In the genomic region with DNA sequence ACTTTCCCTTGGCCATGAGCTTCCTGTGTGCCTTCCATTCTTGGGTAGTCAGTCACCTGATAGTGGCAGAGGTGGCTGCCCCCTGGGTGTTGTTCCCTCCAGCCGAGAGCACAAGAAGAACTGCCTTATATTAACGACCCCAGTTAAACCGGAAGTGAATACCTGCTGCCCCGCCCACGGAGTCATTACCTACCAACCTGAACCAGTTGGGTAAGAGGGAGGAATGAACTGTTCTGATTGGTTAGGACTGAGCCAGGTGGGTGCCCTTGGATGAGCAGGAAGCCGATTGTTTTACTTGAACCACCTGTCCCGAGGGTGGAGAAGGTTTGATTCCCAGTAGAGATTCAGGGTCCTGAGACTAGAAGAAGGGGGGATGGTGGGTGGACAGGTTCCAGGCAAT, we compare ENCODE assay signal across 14 mouse cellular contexts. TPM values are rescaled to one million over a fixed set of nuclear protein-coding genes. Genes with fewer than 3 reads are reported as not detected.
A peak's percentile ranks its signal among the peaks of the same experiment; 100 is the strongest.
DNase-seq lines count a peak whose midpoint lies in the region; ATAC-seq and TF ChIP-seq lines count a peak whose summit lies in the region.
"Had no signal": no experiment of that assay in that cellular context is flagged by ENCODE, and none has a peak within 500 bp of the region (broad histone marks: within the 10 kb centered on the region; RNA-seq: fewer than 3 reads in every experiment).

No protein-coding gene starts in this region.

- H3K4me2 ChIP-seq in CH12.LX (ENCODE audit: insufficient read depth, low read depth, poor library complexity, severe bottlenecking) = no peak overlapping the region
- peak overlapping the region; percentile 27; the same call in 1 of the 2 replicates for H3K4me2 ChIP-seq in intestine, postnatal 0 days (replicated peaks; ENCODE audit: low read depth)
- H3K4me2 ChIP-seq: heart, embryonic 15.5 days; hindbrain, embryonic 12.5 days had no signal

- peaks cover 27% of the 10 kb centered on the region for H3K4me1 ChIP-seq in heart, embryonic 10.5 days
- peaks cover 22 to 47% of the 10 kb centered on the region in 2 experiments for H3K4me1 ChIP-seq in CH12.LX (ENCODE audit: control insufficient read depth in 1 of 2, insufficient read depth in 2 of 2)
- peaks cover 4% of the 10 kb centered on the region for H3K4me1 ChIP-seq in cortical plate, adult 2 months (ENCODE audit: control insufficient read depth, insufficient read depth, low read length)
- no peaks in the 10 kb centered on the region for H3K4me1 ChIP-seq in intestine, postnatal 0 days (replicated peaks; ENCODE audit: control insufficient read depth, insufficient read depth, low read length)

- H3K79me2 ChIP-seq in CH12.LX (replicated peaks; ENCODE audit: control insufficient read depth, extremely low read depth, insufficient read depth, poor library complexity, severe bottlenecking) = no peaks in the 10 kb centered on the region

- TF ChIP-seq RAD21 in CH12.LX (IDR thresholded peaks at IDR 0.05; ENCODE audit: low read depth, low read length) = no peak

- DNase-seq in heart, embryonic 10.5 days (ENCODE audit: low spot score) = no peak
- no peak for DNase-seq in heart, adult 9 months (ENCODE audit: low spot score in 2 of 2)
- no peak for DNase-seq in CH12.LX (ENCODE audit: extremely low read depth)
- DNase-seq in natural killer cell, adult 2 months (ENCODE audit: low spot score in 2 of 2) = no peak
- DNase-seq in frontal cortex, adult 2 months (ENCODE audit: extremely low spot score in 1 of 2, low spot score in 1 of 2) = no peak
- DNase-seq in thymus, postnatal 14 days = no peak
- DNase-seq: kidney, adult 2 months; spleen, adult 18-20 months had no signal

- no peaks in the 10 kb centered on the region for H3K36me3 ChIP-seq in heart, embryonic 10.5 days
- H3K36me3 ChIP-seq in CH12.LX (replicated peaks in 1 of 2; ENCODE audit: control insufficient read depth in 1 of 2, insufficient read depth in 1 of 2, low read length in 1 of 2) = no peaks in the 10 kb centered on the region
- H3K36me3 ChIP-seq in intestine, postnatal 0 days (ENCODE audit: control insufficient read depth, insufficient read depth) = no peaks in the 10 kb centered on the region
- H3K36me3 ChIP-seq: heart, embryonic 15.5 days; hindbrain, embryonic 12.5 days; midbrain, embryonic 10.5 days had no signal

- dilution Hi-C loops in CH12.LX (cut with MboI; ENCODE audit: extremely low pct_ligation_motif_present, extremely low pct_unique_long_range_greater_than_20kb, low sequenced_read_pairs) = no loop called here

- no peak for TF ChIP-seq CTCF in CH12.LX (conservative IDR thresholded peaks at IDR 0.05 in 1 of 2, IDR thresholded peaks at IDR 0.05 in 1 of 2; ENCODE audit: low read depth in 2 of 2, low read length in 2 of 2)
- TF ChIP-seq CTCF in cortical plate, adult 2 months (IDR thresholded peaks at IDR 0.05; ENCODE audit: extremely low read depth, insufficient read depth, low read length) = no peak
- no peak for TF ChIP-seq CTCF in intestine, postnatal 0 days (IDR thresholded peaks at IDR 0.05; ENCODE audit: low read depth)

- H3K27me3 ChIP-seq in heart, embryonic 10.5 days (ENCODE audit: insufficient read depth, poor library complexity, severe bottlenecking) = no peaks in the 10 kb centered on the region
- peaks cover 15% of the 10 kb centered on the region for H3K27me3 ChIP-seq in CH12.LX (replicated peaks)
- no peaks in the 10 kb centered on the region for H3K27me3 ChIP-seq in intestine, postnatal 0 days (replicated peaks; ENCODE audit: control insufficient read depth, insufficient read depth, low read length)
- H3K27me3 ChIP-seq: hindbrain, embryonic 12.5 days had no signal

- no peak overlapping the region for H3K4me3 ChIP-seq in heart, embryonic 10.5 days
- H3K4me3 ChIP-seq in CH12.LX (replicated peaks in 1 of 3; ENCODE audit: low read depth in 2 of 3, low read length in 2 of 3, poor library complexity in 1 of 3) = no peak overlapping the region
- no peak overlapping the region for H3K4me3 ChIP-seq in cortical plate, adult 2 months (ENCODE audit: insufficient read depth, low read length)
- H3K4me3 ChIP-seq in intestine, postnatal 0 days (ENCODE audit: low read depth, low read length) = no peak overlapping the region
- H3K4me3 ChIP-seq: heart, embryonic 15.5 days; hindbrain, embryonic 12.5 days; midbrain, embryonic 10.5 days had no signal

- 34% methylated on average over 7 of the region's 7 CpGs for WGBS in heart, embryonic 10.5 days
- 27% methylated on average over 7 of the region's 7 CpGs for WGBS in intestine, postnatal 0 days

- TF ChIP-seq POLR2A in CH12.LX (IDR thresholded peaks at IDR 0.05; ENCODE audit: low read depth, low read length) = no peak
- no peak for TF ChIP-seq POLR2A in cortical plate, adult 2 months (IDR thresholded peaks at IDR 0.05; ENCODE audit: extremely low read depth, insufficient read depth, low read length)

- no peak for TF ChIP-seq EP300 in CH12.LX (IDR thresholded peaks at IDR 0.05; ENCODE audit: low read length)

- peak; percentile 58 for ATAC-seq in intestine, postnatal 0 days
- ATAC-seq: activated CD4-positive, CD25-positive, alpha-beta regulatory T cell, adult 4 months had no signal

- H3K27ac ChIP-seq in heart, embryonic 10.5 days = peak overlapping the region; percentile 29; the same call in 1 of the 2 replicates
- no peak overlapping the region for H3K27ac ChIP-seq in CH12.LX (ENCODE audit: insufficient read depth, low read depth)
- peak overlapping the region; percentile 97 for H3K27ac ChIP-seq in cortical plate, adult 2 months (ENCODE audit: insufficient read depth, low read length)
- no peak overlapping the region for H3K27ac ChIP-seq in intestine, postnatal 0 days (ENCODE audit: low read depth, low read length)
- H3K27ac ChIP-seq: heart, embryonic 15.5 days; midbrain, embryonic 10.5 days had no signal

- no peaks in the 10 kb centered on the region for H3K9me3 ChIP-seq in heart, embryonic 10.5 days
- H3K9me3 ChIP-seq in CH12.LX (replicated peaks; ENCODE audit: low read length) = peaks cover 5% of the 10 kb centered on the region
- no peaks in the 10 kb centered on the region for H3K9me3 ChIP-seq in intestine, postnatal 0 days (ENCODE audit: control insufficient read depth)
- H3K9me3 ChIP-seq: heart, embryonic 15.5 days; hindbrain, embryonic 12.5 days; midbrain, embryonic 10.5 days had no signal

- H3K9ac ChIP-seq in CH12.LX (ENCODE audit: insufficient read depth, low read depth) = no peak overlapping the region
- H3K9ac ChIP-seq in intestine, postnatal 0 days (ENCODE audit: low read depth, low read length) = no peak overlapping the region
- H3K9ac ChIP-seq: heart, embryonic 15.5 days; hindbrain, embryonic 12.5 days had no signal

- in situ Hi-C loops in CH12.LX (cut with MboI; ENCODE audit: low pct_ligation_motif_present, low pct_unique_long_range_greater_than_20kb, low sequenced_read_pairs) = no loop called here

TF ChIP-seq in CH12.LX, 34 proteins besides CTCF, POLR2A, EP300 and RAD21:
- no peak for TF ChIP-seq IRF4 (IDR thresholded peaks at IDR 0.05; ENCODE audit: low read depth, low read length)
- 0 out of 2 replicates have a peak, but pooled peaks have one; percentile 12 for TF ChIP-seq ELF1 (IDR thresholded peaks at IDR 0.05; ENCODE audit: low read depth, low read length)
- no peak for TF ChIP-seq JUN (IDR thresholded peaks at IDR 0.05; ENCODE audit: insufficient read depth, low read depth, low read length)

RNA-seq across cellular contexts. Expression of a gene that starts 15.7 kb away (rescaled TPM):
- 6.5 and 7.3 TPM in 2 replicates for polyA plus RNA-seq in heart, embryonic 10.5 days (2016; fragmentation: Nextera tagmentation; extraction: Ambion mirVana)
- total RNA-seq in CH12.LX (2012; rRNA removed) (8.1 and 9.0 TPM in 2 replicates), CH12.LX (2014; rRNA removed) (4.1 and 5.1 TPM in 2 replicates)
- polyA plus RNA-seq in CH12.LX (2012; ENCODE audit: insufficient read length, low read depth) = 7.7 and 9.0 TPM in 2 replicates
- polyA plus RNA-seq in cortical plate, adult 2 months (2012; rRNA removed) = 35.1 and 37.1 TPM in 2 replicates
- polyA plus RNA-seq in intestine, postnatal 0 days (2015; fragmentation: Nextera tagmentation; extraction: Ambion mirVana) = 13.1 and 15.2 TPM in 2 replicates
- 30.0 and 31.2 TPM in 2 replicates for polyA plus RNA-seq in frontal cortex, adult 2 months (2012; rRNA removed)

Comparison
In these comparisons a context has a peak if more than half of its experiments do, and no peak if none do; other contexts are left out.
1. H3K27ac ChIP-seq: peak in heart, embryonic 10.5 days (single experiment) and cortical plate, adult 2 months (single experiment); none in CH12.LX (single experiment) and intestine, postnatal 0 days (single experiment).